In the genomic region with DNA sequence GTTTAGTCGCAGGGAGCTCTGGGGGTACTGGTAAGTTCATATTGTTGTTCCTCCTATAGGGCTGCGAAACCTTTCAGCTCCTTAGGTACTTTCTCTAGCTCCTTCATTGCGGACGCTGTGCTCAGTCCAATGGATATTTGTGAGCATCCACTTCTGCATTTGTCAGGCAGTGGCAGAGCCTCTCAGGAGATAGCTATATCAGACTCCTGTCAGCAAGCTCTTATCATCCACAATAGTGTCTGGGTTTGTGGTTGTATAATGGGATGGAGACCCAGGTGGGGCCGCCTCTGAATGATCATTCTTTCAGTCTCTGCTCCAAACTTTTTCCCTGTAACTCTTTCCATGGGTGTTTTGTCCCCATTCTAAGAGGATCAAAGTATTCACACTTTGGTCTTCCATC, we compare ENCODE assay signal across 25 mouse cellular contexts.
"Had no signal": no experiment of that assay in that cellular context is flagged by ENCODE, and none has a peak within 500 bp of the region (broad histone marks: within the 10 kb centered on the region; RNA-seq: fewer than 3 reads in every experiment).

No protein-coding gene starts in this region.

- H3K27ac ChIP-seq: embryonic facial prominence, embryonic 10.5 days; embryonic facial prominence, embryonic 12.5 days; embryonic facial prominence, embryonic 13.5 days; embryonic facial prominence, embryonic 15.5 days; forebrain, embryonic 10.5 days; forebrain, embryonic 12.5 days; forebrain, embryonic 13.5 days; forebrain, embryonic 15.5 days; gastrocnemius, adult 2 months; heart, adult 2 months; heart, embryonic 10.5 days had no signal

- H3K9me3 ChIP-seq: embryonic facial prominence, embryonic 10.5 days; embryonic facial prominence, embryonic 12.5 days; embryonic facial prominence, embryonic 13.5 days; embryonic facial prominence, embryonic 15.5 days; forebrain, embryonic 10.5 days; forebrain, embryonic 12.5 days; forebrain, embryonic 13.5 days; forebrain, embryonic 15.5 days; heart, embryonic 10.5 days had no signal

- H3K9ac ChIP-seq: embryonic facial prominence, embryonic 12.5 days; embryonic facial prominence, embryonic 13.5 days; embryonic facial prominence, embryonic 15.5 days; forebrain, embryonic 12.5 days; forebrain, embryonic 13.5 days; forebrain, embryonic 15.5 days; forebrain, postnatal 0 days had no signal

- DNase-seq: cerebellum, adult 9-10 months; cerebellum, adult 9-11 months; cerebellum, postnatal 10 days; cerebellum, postnatal 14 days; cerebellum, postnatal 25 days; cerebellum, postnatal 36 days; forebrain, postnatal 0 days; gastrocnemius, adult 2 months; gastrocnemius, postnatal 10 days; gastrocnemius, postnatal 14 days; gastrocnemius, postnatal 25 days; gastrocnemius, postnatal 36 days; heart, adult 11 months; heart, adult 18-20 months; heart, adult 2 months had no signal

- H3K4me1 ChIP-seq: embryonic facial prominence, embryonic 10.5 days; embryonic facial prominence, embryonic 12.5 days; embryonic facial prominence, embryonic 13.5 days; embryonic facial prominence, embryonic 15.5 days; forebrain, embryonic 10.5 days; forebrain, embryonic 12.5 days; forebrain, embryonic 13.5 days; forebrain, embryonic 15.5 days; heart, embryonic 10.5 days had no signal

- H3K27me3 ChIP-seq: embryonic facial prominence, embryonic 12.5 days; embryonic facial prominence, embryonic 13.5 days; embryonic facial prominence, embryonic 15.5 days; forebrain, embryonic 12.5 days; forebrain, embryonic 13.5 days; forebrain, embryonic 15.5 days had no signal

- H3K36me3 ChIP-seq: embryonic facial prominence, embryonic 10.5 days; embryonic facial prominence, embryonic 12.5 days; embryonic facial prominence, embryonic 13.5 days; embryonic facial prominence, embryonic 15.5 days; forebrain, embryonic 10.5 days; forebrain, embryonic 12.5 days; forebrain, embryonic 15.5 days; heart, embryonic 10.5 days had no signal

- H3K4me3 ChIP-seq: embryonic facial prominence, embryonic 10.5 days; embryonic facial prominence, embryonic 12.5 days; embryonic facial prominence, embryonic 13.5 days; embryonic facial prominence, embryonic 15.5 days; erythroblast, embryonic 14.5 days; forebrain, embryonic 10.5 days; forebrain, embryonic 12.5 days; forebrain, embryonic 13.5 days; forebrain, embryonic 15.5 days; gastrocnemius, adult 2 months; heart, adult 2 months; heart, embryonic 10.5 days had no signal
